Mouse (Mus musculus) hindbrain, embryonic 15.5 days (tissue): ENCODE data around the gene Vps53. TPM values are rescaled to one million over a fixed set of nuclear protein-coding genes. Genes with fewer than 3 reads are reported as not detected.

Experiments used
- ATAC-seq: fragments of 200-750 bp; cut with Nextera tagmentation; 2 replicates; pipeline ENCODE4 v1.8.0; 2017; ENCODE audit warnings: low read depth, moderate number of reproducible peaks, moderate TSS enrichment; ENCODE audit not compliant: low FRiP score
- H3K27ac ChIP-seq: fragments of 300-500 bp; sonication (generic); replicated peaks from 2 replicates; pipeline ENCODE4 v1.5.1; 2015; ENCODE audit warnings: mild to moderate bottlenecking, inconsistent platforms
- H3K27me3 ChIP-seq: fragments of 300-500 bp; sonication (generic); 2 replicates; pipeline ENCODE4 v1.6.1; 2015; ENCODE audit warnings: control low read depth, inconsistent platforms
- H3K36me3 ChIP-seq: fragments of 300-500 bp; sonication (generic); 2 replicates; pipeline ENCODE4 v1.6.1; 2015; ENCODE audit warnings: control low read depth, inconsistent platforms
- H3K4me1 ChIP-seq: fragments of 300-500 bp; sonication (generic); replicated peaks from 2 replicates; pipeline ENCODE4 v1.6.1; 2015; ENCODE audit warnings: control low read depth, inconsistent platforms
- H3K4me2 ChIP-seq: fragments of 300-500 bp; sonication (generic); 2 replicates; pipeline ENCODE4 v1.6.1; 2015; ENCODE audit warnings: moderate library complexity, mild to moderate bottlenecking, inconsistent platforms
- H3K4me3 ChIP-seq: fragments of 300-500 bp; sonication (generic); 2 replicates; pipeline ENCODE4 v1.5.1; 2015; ENCODE audit warnings: mild to moderate bottlenecking, inconsistent platforms
- H3K9ac ChIP-seq: fragments of 300-500 bp; sonication (generic); 2 replicates; pipeline ENCODE4 v1.6.1; 2015; ENCODE audit warnings: inconsistent platforms
- H3K9me3 ChIP-seq: fragments of 300-500 bp; sonication (generic); 2 replicates; pipeline ENCODE4 v1.6.1; 2016; ENCODE audit warnings: control low read depth, inconsistent platforms
- WGBS: fragments of 180-500 bp; shearing (Covaris S2); methylation state at CpG from one replicate; pipeline ENCODE4 v1.1.7; 2015; 5-methylcytosine and 5-hydroxymethylcytosine counted together
- polyA plus RNA-seq: library from polyadenylated mRNA; unstranded; fragments of >200 nt; fragmentation: Nextera tagmentation; extraction: Ambion mirVana; gene quantifications from 2 replicates; pipeline ENCODE4 v1.2.1, GENCODE M21; 2015

Gene Vps53
- polyA plus RNA-seq, 1 experiment from 2014 or later: 67.7 TPM

DNA sequence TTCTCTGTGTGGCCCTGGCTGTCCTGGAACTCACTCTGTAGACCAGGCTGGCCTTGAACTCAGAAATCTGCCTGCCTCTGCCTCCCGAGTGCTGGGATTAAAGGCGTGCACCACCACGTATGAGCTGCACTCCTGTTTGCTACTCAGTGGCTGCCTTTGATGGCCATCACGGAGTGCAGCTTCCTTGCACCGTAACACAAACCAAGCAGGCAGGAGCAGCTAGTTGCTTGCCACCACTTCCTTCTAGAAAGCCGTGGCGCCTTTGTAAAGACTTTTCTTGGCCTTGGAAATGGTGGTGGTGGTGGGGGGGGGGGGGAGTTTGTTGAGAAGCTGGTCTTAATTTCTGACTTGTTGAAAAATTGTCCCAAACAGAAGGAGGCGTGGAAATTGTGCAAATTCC, 139.3 kb downstream of the Vps53 start:
- Histone ChIP-seq H3K9me3 (no peaks in the 10 kb centered on the region), H3K9ac (no peak overlapping the region), H3K4me3 (no peak overlapping the region), H3K27ac (no peak overlapping the region), H3K4me2 (no peak overlapping the region), H3K36me3 (no peaks in the 10 kb centered on the region), H3K4me1 (peaks cover 12% of the 10 kb centered on the region), H3K27me3 (no peaks in the 10 kb centered on the region)
- 86% methylated on average over 8 of the region's 8 CpGs for WGBS
- no peak for ATAC-seq

DNA sequence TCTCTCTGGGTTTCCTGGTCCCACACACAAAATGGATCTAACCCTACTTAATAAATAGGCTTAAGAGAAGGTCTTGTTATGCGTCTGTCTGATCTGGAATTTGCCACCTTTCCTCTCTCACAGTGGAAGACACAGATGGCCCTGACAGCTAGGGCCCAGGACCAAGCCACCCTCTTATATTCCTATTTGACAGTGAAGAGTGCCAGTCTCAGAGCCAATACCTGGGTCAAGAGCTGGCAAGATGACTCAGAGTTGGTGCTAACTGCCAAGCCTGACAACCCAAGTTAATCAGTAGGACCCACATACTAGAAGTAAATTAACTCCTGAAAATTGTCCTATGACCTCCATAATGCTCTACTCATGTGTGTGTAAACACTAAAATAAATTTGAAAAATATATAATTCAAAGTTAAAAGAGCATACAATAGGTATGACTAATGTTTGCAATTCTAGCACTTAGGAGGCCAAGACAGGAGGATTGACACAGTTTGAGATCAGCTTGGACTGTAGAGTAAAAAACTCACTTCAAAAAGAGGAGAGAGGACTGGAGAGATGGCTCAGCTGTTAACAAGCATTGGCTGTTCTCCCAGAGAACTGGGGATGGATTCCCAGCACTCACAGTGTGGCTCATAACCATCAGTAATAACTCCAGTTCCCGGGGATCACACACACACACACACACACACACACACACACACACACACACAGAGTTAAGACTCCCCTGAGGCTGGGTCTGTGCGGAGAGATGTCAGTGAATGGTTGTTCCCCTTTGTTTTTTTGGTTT, 140.0 kb downstream of the Vps53 start:
- Histone ChIP-seq H3K9ac (no peak overlapping the region), H3K4me3 (no peak overlapping the region), H3K4me2 (no peak overlapping the region), H3K9me3 (no peaks in the 10 kb centered on the region), H3K27ac (no peak overlapping the region), H3K36me3 (no peaks in the 10 kb centered on the region), H3K27me3 (no peaks in the 10 kb centered on the region), H3K4me1 (peaks cover 10% of the 10 kb centered on the region)
- no peak for ATAC-seq
- WGBS: 85% methylated on average over 3 of the region's 3 CpGs

DNA sequence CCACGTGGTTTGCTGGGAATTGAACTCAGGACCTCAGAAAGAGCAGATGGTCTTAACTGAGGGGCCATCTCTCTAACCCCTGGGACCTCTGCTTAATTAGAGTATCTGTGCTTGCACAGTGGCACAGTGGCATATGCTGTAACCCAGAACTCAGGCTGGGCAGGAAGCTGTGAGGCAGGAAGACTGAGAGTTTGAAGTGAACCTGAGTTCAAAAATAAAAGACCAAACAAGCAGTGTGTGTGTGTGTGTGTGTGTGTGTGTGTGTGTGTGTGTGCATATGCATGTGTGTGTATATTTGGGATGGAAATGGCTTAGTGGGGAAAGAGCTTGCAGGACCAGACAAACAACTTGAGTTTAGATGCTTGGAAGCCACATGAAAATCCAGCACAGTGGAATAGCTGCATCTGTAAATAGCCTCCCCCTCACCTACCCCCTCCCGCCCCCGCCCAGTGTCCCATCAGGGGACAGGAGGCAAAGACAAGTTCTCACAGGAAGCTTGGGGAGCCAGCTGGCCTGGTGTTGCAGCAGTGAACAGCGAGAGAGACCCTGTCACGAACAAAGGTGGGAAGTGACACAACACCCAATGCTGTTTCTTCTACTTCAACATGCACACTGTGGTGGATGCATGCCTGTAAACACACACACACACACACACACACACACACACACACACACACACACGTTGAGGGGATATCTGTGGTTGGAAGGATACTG, 141.7 kb downstream of the Vps53 start:
- no peaks in the 10 kb centered on the region for H3K9me3 ChIP-seq
- no peak overlapping the region for H3K4me3 ChIP-seq
- no peaks in the 10 kb centered on the region for H3K27me3 ChIP-seq
- H3K27ac ChIP-seq: no peak overlapping the region
- WGBS: 50% methylated on average over 6 of the region's 6 CpGs
- H3K9ac ChIP-seq: no peak overlapping the region
- peaks cover under 1% of the 10 kb centered on the region for H3K4me1 ChIP-seq
- ATAC-seq: no peak
- no peaks in the 10 kb centered on the region for H3K36me3 ChIP-seq
- H3K4me2 ChIP-seq: no peak overlapping the region

DNA sequence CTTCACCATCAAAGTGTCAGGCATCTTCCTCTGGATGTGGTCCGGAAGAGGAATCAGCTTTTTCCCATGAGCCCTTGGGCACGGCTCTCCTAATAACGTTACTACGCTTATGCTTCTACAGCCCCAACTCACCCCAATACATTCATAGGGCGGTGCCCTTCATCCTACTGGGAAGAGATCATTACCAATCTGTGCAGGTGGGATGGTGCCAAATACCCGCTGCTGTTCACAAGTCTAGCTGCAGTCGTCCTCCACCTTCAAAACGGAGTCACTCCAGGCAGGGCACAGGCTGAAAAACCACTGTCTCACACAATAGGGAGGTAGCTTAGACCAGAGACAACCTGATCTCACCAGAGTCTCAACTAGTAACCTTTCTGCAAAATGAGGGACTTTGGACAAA, 144.3 kb downstream of the Vps53 start:
- 79% methylated on average over 8 of the region's 8 CpGs for WGBS
- Histone ChIP-seq H3K27ac (no peak overlapping the region), H3K27me3 (no peaks in the 10 kb centered on the region), H3K4me3 (no peak overlapping the region), H3K4me2 (no peak overlapping the region), H3K36me3 (no peaks in the 10 kb centered on the region), H3K9ac (no peak overlapping the region), H3K4me1 (no peaks in the 10 kb centered on the region), H3K9me3 (no peaks in the 10 kb centered on the region)
- ATAC-seq: no peak

GRCm38 (mm10) chr11:76033836-76034235, 145.6 kb downstream of the Vps53 start:
- H3K4me3 ChIP-seq: no peak overlapping the region
- no peak for ATAC-seq
- 0 out of 2 replicates have a peak, but pooled peaks cover 3% of the 10 kb centered on the region for H3K27me3 ChIP-seq
- H3K9ac ChIP-seq: no peak overlapping the region
- no peak overlapping the region for H3K4me2 ChIP-seq
- no peaks in the 10 kb centered on the region for H3K9me3 ChIP-seq
- WGBS: 62% methylated on average over 4 of the region's 4 CpGs
- no peaks in the 10 kb centered on the region for H3K4me1 ChIP-seq
- no peaks in the 10 kb centered on the region for H3K36me3 ChIP-seq
- no peak overlapping the region for H3K27ac ChIP-seq

GRCm38 (mm10) chr11:76033359-76033758, 146.1 kb downstream of the Vps53 start:
- no peak overlapping the region for H3K27ac ChIP-seq
- H3K9ac ChIP-seq: no peak overlapping the region
- 72% methylated on average over 6 of the region's 6 CpGs for WGBS
- H3K4me1 ChIP-seq: no peaks in the 10 kb centered on the region
- H3K36me3 ChIP-seq: no peaks in the 10 kb centered on the region
- no peak overlapping the region for H3K4me2 ChIP-seq
- ATAC-seq: no peak
- 0 out of 2 replicates have a peak, but pooled peaks cover 3% of the 10 kb centered on the region for H3K27me3 ChIP-seq
- no peak overlapping the region for H3K4me3 ChIP-seq
- no peaks in the 10 kb centered on the region for H3K9me3 ChIP-seq

GRCm38 (mm10) chr11:76028072-76028465, 151.4 kb downstream of the Vps53 start:
- H3K4me3 ChIP-seq: peak overlapping the region; percentile 49
- H3K27me3 ChIP-seq: 0 out of 2 replicates have a peak, but pooled peaks cover 3% of the 10 kb centered on the region
- 3% methylated on average over 11 of the region's 14 CpGs for WGBS
- peak; percentile 46; the same call in 1 of the 2 replicates for ATAC-seq
- H3K9ac ChIP-seq: peak overlapping the region; percentile 41
- H3K27ac ChIP-seq: no peak overlapping the region
- H3K36me3 ChIP-seq: no peaks in the 10 kb centered on the region
- no peaks in the 10 kb centered on the region for H3K9me3 ChIP-seq
- peaks cover 16% of the 10 kb centered on the region for H3K4me1 ChIP-seq
- H3K4me2 ChIP-seq: peak overlapping the region; percentile 86

- H3K36me3 ChIP-seq: no peaks in the 10 kb centered on the region
- under 1% methylated on average over 92 of the region's 112 CpGs for WGBS
- H3K4me3 ChIP-seq: peak within 1 kb of the TSS; percentile 49
- H3K4me1 ChIP-seq: peaks cover 16% of the 10 kb centered on the region
- peak within 1 kb of the TSS; percentile 86 for H3K4me2 ChIP-seq
- 0 out of 2 replicates have a peak, but pooled peaks cover 3% of the 10 kb centered on the region for H3K27me3 ChIP-seq
- H3K27ac ChIP-seq: no peak within 1 kb of the TSS
- ATAC-seq: peak; percentile 85
- H3K9me3 ChIP-seq: no peaks in the 10 kb centered on the region
- H3K9ac ChIP-seq: peak within 1 kb of the TSS; percentile 41
Observed at GRCm38 (mm10) chr11:76027139-76028071, 152.0 kb downstream of the Vps53 start, which contains the start of gene Rflnb. Gene Rflnb (minus strand): TSS chr11:76027782.

DNA sequence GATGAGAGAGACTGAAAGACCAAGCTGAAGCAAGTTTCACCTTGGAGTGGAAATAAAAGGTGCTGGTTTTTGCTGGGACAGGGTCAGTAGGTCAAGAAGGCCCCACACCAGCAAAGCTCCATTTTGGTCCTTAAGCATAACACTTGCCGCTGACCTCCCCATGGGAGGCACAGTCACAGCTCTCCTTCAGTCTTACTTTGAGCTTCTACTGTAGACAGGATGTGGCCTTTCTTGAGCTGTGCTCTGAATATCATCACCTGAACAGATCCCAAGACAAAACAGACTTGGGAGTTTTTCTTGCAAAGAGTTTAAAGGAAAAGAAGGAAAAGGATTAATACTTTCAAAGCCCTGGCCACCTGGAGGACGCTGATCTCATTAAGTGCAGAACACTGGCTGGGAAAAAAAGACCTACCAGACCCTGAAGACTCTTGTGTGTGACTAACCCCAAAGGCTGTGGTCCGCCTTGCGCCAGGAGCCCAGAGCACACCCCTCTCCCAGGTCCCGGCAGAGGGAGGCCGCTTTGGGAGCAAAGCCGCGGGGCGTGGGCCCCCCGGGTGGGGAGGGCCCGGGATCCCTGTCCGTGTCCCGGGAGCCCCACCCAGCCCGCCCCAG, 152.8 kb downstream of the Vps53 start:
- Histone ChIP-seq H3K4me1 (peaks cover 16% of the 10 kb centered on the region), H3K9me3 (no peaks in the 10 kb centered on the region), H3K4me3 (peak overlapping the region; percentile 49), H3K36me3 (no peaks in the 10 kb centered on the region), H3K27me3 (0 out of 2 replicates have a peak, but pooled peaks cover 3% of the 10 kb centered on the region), H3K4me2 (peak overlapping the region; percentile 86), H3K9ac (peak overlapping the region; percentile 41), H3K27ac (no peak overlapping the region)
- WGBS: 4% methylated on average over 14 of the region's 14 CpGs
- no peak for ATAC-seq

- Histone ChIP-seq H3K27ac (no peak overlapping the region), H3K4me1 (peaks cover 16% of the 10 kb centered on the region), H3K4me2 (no peak overlapping the region), H3K27me3 (0 out of 2 replicates have a peak, but pooled peaks cover 3% of the 10 kb centered on the region), H3K9me3 (no peaks in the 10 kb centered on the region), H3K36me3 (no peaks in the 10 kb centered on the region), H3K4me3 (no peak overlapping the region), H3K9ac (no peak overlapping the region)
- no peak for ATAC-seq
- WGBS: 70% methylated on average over 7 of the region's 7 CpGs
Observed at GRCm38 (mm10) chr11:76025080-76025583, 154.3 kb downstream of the Vps53 start.

GRCm38 (mm10) chr11:76020916-76021315, 158.5 kb downstream of the Vps53 start:
- Histone ChIP-seq H3K36me3 (no peaks in the 10 kb centered on the region), H3K4me3 (no peak overlapping the region), H3K9ac (no peak overlapping the region), H3K27ac (no peak overlapping the region), H3K4me1 (no peaks in the 10 kb centered on the region), H3K4me2 (no peak overlapping the region), H3K27me3 (no peaks in the 10 kb centered on the region), H3K9me3 (no peaks in the 10 kb centered on the region)
- no peak for ATAC-seq
- WGBS: 83% methylated on average over 9 of the region's 9 CpGs
